Comparison of ENCODE assay signal across 7 mouse cellular contexts in the genomic region with DNA sequence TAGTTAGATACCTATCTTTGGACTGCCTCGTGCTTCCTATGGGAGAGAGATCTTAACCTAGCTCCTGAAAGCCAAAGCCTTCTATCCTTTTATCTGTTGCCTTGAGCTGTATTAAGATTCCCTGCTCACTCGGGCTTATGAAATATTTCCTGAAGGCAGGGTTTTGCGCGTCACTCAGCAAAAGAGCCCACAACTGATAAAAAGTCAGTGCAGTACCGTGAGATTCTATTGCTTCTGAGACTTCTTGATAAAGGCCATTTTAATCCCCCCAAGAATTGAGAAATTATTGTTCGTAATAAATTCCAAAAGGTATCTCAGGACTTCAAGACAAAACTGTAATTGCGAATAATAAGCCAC. TPM values are rescaled to one million over a fixed set of nuclear protein-coding genes. Genes with fewer than 3 reads are reported as not detected.
A peak's percentile ranks its signal among the peaks of the same experiment; 100 is the strongest.
DNase-seq lines count a peak whose midpoint lies in the region; ATAC-seq and TF ChIP-seq lines count a peak whose summit lies in the region.

No protein-coding gene starts in this region.

- no peaks in the 10 kb centered on the region for H3K36me3 ChIP-seq in testis, adult 2 months (ENCODE audit: control insufficient read depth, insufficient read depth, low read length)
- H3K36me3 ChIP-seq in forebrain, embryonic 11.5 days (ENCODE audit: control insufficient read depth, insufficient read depth, low read length): no peaks in the 10 kb centered on the region
- H3K36me3 ChIP-seq in liver, embryonic 12.5 days: no peaks in the 10 kb centered on the region

- ATAC-seq in forebrain, embryonic 11.5 days (replicated peaks; ENCODE audit: low FRiP score): no peak; the same call in 1 of the 2 replicates
- no peak for ATAC-seq in liver, embryonic 12.5 days

- peak overlapping the region; percentile 49 for H3K4me2 ChIP-seq in forebrain, embryonic 11.5 days (ENCODE audit: low read depth, low read length, severe bottlenecking)
- H3K4me2 ChIP-seq in liver, embryonic 12.5 days: peak overlapping the region; percentile 70

- peak overlapping the region; percentile 65 for H3K27ac ChIP-seq in testis, adult 2 months (ENCODE audit: control insufficient read depth, insufficient read depth, low read depth, low read length)
- 0 out of 2 replicates have a peak overlapping the region, but pooled peaks have one; percentile 41 for H3K27ac ChIP-seq in forebrain, embryonic 11.5 days (ENCODE audit: low read depth, low read length)
- H3K27ac ChIP-seq in liver, embryonic 12.5 days: peak overlapping the region; percentile 84

- WGBS in forebrain, embryonic 11.5 days: 36% methylated on average over 7 of the region's 7 CpGs
- WGBS in liver, embryonic 12.5 days (ENCODE audit: insufficient replicate concordance): 20% methylated on average over 7 of the region's 7 CpGs

- H3K27me3 ChIP-seq in testis, adult 2 months (ENCODE audit: control insufficient read depth, insufficient read depth, low read length): no peaks in the 10 kb centered on the region
- peaks cover 6% of the 10 kb centered on the region; the same call in 1 of the 2 replicates for H3K27me3 ChIP-seq in forebrain, embryonic 11.5 days (ENCODE audit: control insufficient read depth, insufficient read depth, low read length)
- peaks cover 15% of the 10 kb centered on the region for H3K27me3 ChIP-seq in liver, embryonic 12.5 days (replicated peaks)

- H3K9ac ChIP-seq in forebrain, embryonic 11.5 days (ENCODE audit: low read length): peak overlapping the region; percentile 65
- peak overlapping the region; percentile 71 for H3K9ac ChIP-seq in liver, embryonic 12.5 days

- H3K4me1 ChIP-seq in testis, adult 2 months (ENCODE audit: control insufficient read depth, insufficient read depth, low read length): no peaks in the 10 kb centered on the region
- H3K4me1 ChIP-seq in forebrain, embryonic 11.5 days (replicated peaks; ENCODE audit: control insufficient read depth, insufficient read depth, low read length): no peaks in the 10 kb centered on the region
- peaks cover 8% of the 10 kb centered on the region for H3K4me1 ChIP-seq in liver, embryonic 12.5 days

- H3K4me3 ChIP-seq in testis, adult 2 months (ENCODE audit: control insufficient read depth, low read depth, low read length): peak overlapping the region; percentile 90
- peak overlapping the region; percentile 54 for H3K4me3 ChIP-seq in forebrain, embryonic 11.5 days (ENCODE audit: low read depth, low read length)
- peak overlapping the region; percentile 73 for H3K4me3 ChIP-seq in liver, embryonic 12.5 days

- H3K9me3 ChIP-seq in forebrain, embryonic 11.5 days (ENCODE audit: control insufficient read depth, low read length): no peaks in the 10 kb centered on the region
- no peaks in the 10 kb centered on the region for H3K9me3 ChIP-seq in liver, embryonic 12.5 days (replicated peaks)

- no peak for DNase-seq in testis, postnatal 14 days (ENCODE audit: low spot score)
- DNase-seq in forebrain, embryonic 11.5 days (ENCODE audit: low spot score): no peak
- DNase-seq in urinary bladder, postnatal 25 days (ENCODE audit: low spot score): no peak
- DNase-seq in right cerebral cortex, postnatal 36 days (ENCODE audit: low spot score in 2 of 2): no peak
- DNase-seq in gastrocnemius, adult 18-20 months (ENCODE audit: low spot score): no peak

- no peak for TF ChIP-seq CTCF in testis, adult 2 months (IDR thresholded peaks at IDR 0.05; ENCODE audit: control insufficient read depth, insufficient read depth, insufficient replicate concordance, low read depth, low read length)

- no peak for TF ChIP-seq POLR2A in testis, adult 2 months (IDR thresholded peaks at IDR 0.05; ENCODE audit: control insufficient read depth, low read depth, low read length)

RNA-seq across cellular contexts. Expression of a gene that starts 0.6 kb away (rescaled TPM):
- polyA plus RNA-seq in testis, adult 2 months (2012; rRNA removed): 2.3 and 2.8 TPM in 2 replicates
- 19.5 and 20.9 TPM in 2 replicates for polyA plus RNA-seq in forebrain, embryonic 11.5 days (2014; fragmentation: Nextera tagmentation; extraction: Ambion mirVana)
- 17.6 and 17.8 TPM in 2 replicates for polyA plus RNA-seq in liver, embryonic 12.5 days (2016; fragmentation: Nextera tagmentation; extraction: Ambion mirVana)
- 10 to 100 TPM; 17.6 to 17.9 TPM for total RNA-seq in gastrocnemius, adult 18-20 months (2021)
